Mouse (Mus musculus) lung, postnatal 0 days (tissue): Measurements from ENCODE around the gene Fstl1.

ENCODE experiments used
- CTCF ChIP-seq: IDR thresholded peaks from 2 replicates; pipeline ENCODE4 v1.5.1; 2016; ENCODE audit warnings: antibody characterized with exemption, mild to moderate bottlenecking
- EP300 ChIP-seq: IDR thresholded peaks from 2 replicates; pipeline ENCODE4 v1.6.1; 2016; ENCODE audit warnings: antibody characterized with exemption, mild to moderate bottlenecking, control low read depth

GRCm38 (mm10) chr16:37865841-37866240 lies 89.2 kb downstream of the Fstl1 start:
- no peak for TF ChIP-seq CTCF
- no peak for TF ChIP-seq EP300
